ENCODE assay signal across 7 mouse cellular contexts in genomic region chr17:71475705-71476089, GRCm38 (mm10). TPM values are rescaled to one million over a fixed set of nuclear protein-coding genes. Genes with fewer than 3 reads are reported as not detected.
DNase-seq lines count a peak whose midpoint lies in the region; ATAC-seq lines count a peak whose summit lies in the region.

No protein-coding gene starts in this region.

- peak; percentile 86 for DNase-seq in NIH3T3 (ENCODE audit: low read depth)
- DNase-seq in cerebellum, adult 11-12 months, result peak; percentile 83
- peak; percentile 85 for DNase-seq in forelimb bud, embryonic 11.5 days (ENCODE audit: low read depth, low spot score)
- no peak for DNase-seq in intestine, embryonic 14.5 days (ENCODE audit: low spot score)
- peak; percentile 57 to 74 for DNase-seq in left cerebral cortex, postnatal 25 days (ENCODE audit: low spot score in 2 of 2)
- peak; percentile 68 for DNase-seq in right cerebral cortex, postnatal 4 days

- under 1% methylated on average over 31 of the region's 31 CpGs for WGBS in intestine, embryonic 14.5 days

- H3K27me3 ChIP-seq in intestine, embryonic 14.5 days (replicated peaks; ENCODE audit: control insufficient read depth, insufficient read depth, low read length), result no peaks in the 10 kb centered on the region

- peak overlapping the region; percentile 52 for H3K4me2 ChIP-seq in intestine, embryonic 14.5 days (ENCODE audit: low read length)

- peak overlapping the region; percentile 86 for H3K4me3 ChIP-seq in intestine, embryonic 14.5 days (ENCODE audit: low read depth, low read length)

- peak; percentile 78; the same call in 1 of the 2 replicates for ATAC-seq in intestine, embryonic 14.5 days (replicated peaks; ENCODE audit: low FRiP score, low TSS enrichment, low read depth)
- peak; percentile 32 for ATAC-seq in megakaryocyte-erythroid progenitor cell, adult 5-6 weeks (replicated peaks; ENCODE audit: low FRiP score, low TSS enrichment, poor library complexity, severe bottlenecking)

- no peaks in the 10 kb centered on the region for H3K36me3 ChIP-seq in intestine, embryonic 14.5 days (ENCODE audit: control insufficient read depth, insufficient read depth, low read length)

- peak overlapping the region; percentile 64 for H3K9ac ChIP-seq in intestine, embryonic 14.5 days (ENCODE audit: low read length)

- no peaks in the 10 kb centered on the region for H3K9me3 ChIP-seq in intestine, embryonic 14.5 days (ENCODE audit: control insufficient read depth, low read length)

- peak overlapping the region; percentile 86 for H3K27ac ChIP-seq in intestine, embryonic 14.5 days (ENCODE audit: low read depth)

- intact Hi-C loops in left cerebral cortex, postnatal 25 days (cut with DNase I), result loop anchor here (1.0 to 5.0 kb wide), 2 partner anchors 52 to 122 kb away; no protein-coding TSS in a partner anchor

- H3K4me1 ChIP-seq in intestine, embryonic 14.5 days (replicated peaks; ENCODE audit: control insufficient read depth, insufficient read depth, low read length), result peaks cover 9% of the 10 kb centered on the region; the same call in 1 of the 2 replicates

RNA-seq across cellular contexts. Expression of gene Smchd1, which starts 0.6 kb away (rescaled TPM):
- polyA plus RNA-seq in intestine, embryonic 14.5 days (2014; fragmentation: Nextera tagmentation; extraction: Ambion mirVana), result 81.8 and 83.5 TPM in 2 replicates
- 10 to 100 TPM; 30.7 to 32.0 TPM for total RNA-seq in left cerebral cortex, postnatal 25 days (2021)
- 184 and 210 TPM in 2 replicates for total RNA-seq in megakaryocyte-erythroid progenitor cell, adult 5-6 weeks (2014; fragmentation: Nextera tagmentation)
- total RNA-seq in megakaryocyte-erythroid progenitor cell, adult 5-6 weeks (2017), result 214 and 233 TPM in 2 replicates

RNA-seq across cellular contexts. Expression of gene Gm4707, which starts 16.0 kb away (rescaled TPM):
- polyA plus RNA-seq in intestine, embryonic 14.5 days (2014; fragmentation: Nextera tagmentation; extraction: Ambion mirVana), result 4.2 and 4.3 TPM in 2 replicates
- total RNA-seq in left cerebral cortex, postnatal 25 days (2021), result 1 to 10 TPM; 2.2 to 2.5 TPM
- 9.4 and 10.1 TPM in 2 replicates for total RNA-seq in megakaryocyte-erythroid progenitor cell, adult 5-6 weeks (2014; fragmentation: Nextera tagmentation)
- 1.2 and 2.2 TPM in 2 replicates for total RNA-seq in megakaryocyte-erythroid progenitor cell, adult 5-6 weeks (2017)

RNA-seq across cellular contexts. Expression of gene Ndc80, which starts 51.0 kb away (rescaled TPM):
- polyA plus RNA-seq in intestine, embryonic 14.5 days (2014; fragmentation: Nextera tagmentation; extraction: Ambion mirVana), result 38.0 and 44.0 TPM in 2 replicates
- under 1 TPM; 0.34 to 0.57 TPM for total RNA-seq in left cerebral cortex, postnatal 25 days (2021)
- total RNA-seq in megakaryocyte-erythroid progenitor cell, adult 5-6 weeks (2014; fragmentation: Nextera tagmentation), result 25.1 and 35.8 TPM in 2 replicates
- 73.5 and 83.5 TPM in 2 replicates for total RNA-seq in megakaryocyte-erythroid progenitor cell, adult 5-6 weeks (2017)

Comparison
In these comparisons a context has a peak if more than half of its experiments do, and no peak if none do; other contexts are left out.
1. RNA of gene Smchd1, which starts 0.6 kb away (total RNA-seq): 184 to 233 TPM in megakaryocyte-erythroid progenitor cell, adult 5-6 weeks; 30.7 to 32.0 TPM in left cerebral cortex, postnatal 25 days; every median in the first group is over 4 times any median in the second.
2. RNA of gene Ndc80, which starts 51.0 kb away (total RNA-seq): 25.1 to 83.5 TPM in megakaryocyte-erythroid progenitor cell, adult 5-6 weeks; 0.34 to 0.57 TPM in left cerebral cortex, postnatal 25 days; every median in the first group is over 10 times any median in the second.